ENCODE assay signal across 8 mouse cellular contexts in genomic region chr2:118895990-118896913, GRCm38 (mm10). TPM values are rescaled to one million over a fixed set of nuclear protein-coding genes. Genes with fewer than 3 reads are reported as not detected.
DNase-seq lines count a peak whose midpoint lies in the region; ATAC-seq and TF ChIP-seq lines count a peak whose summit lies in the region.

No protein-coding gene starts in this region.

- peak overlapping the region; percentile 27 for H3K4me3 ChIP-seq in kidney, adult 2 months (ENCODE audit: insufficient read depth, low read depth, low read length)
- peak overlapping the region; percentile 42 for H3K4me3 ChIP-seq in embryonic fibroblast, embryonic 13.5 days (ENCODE audit: insufficient read depth, low read length)
- peak overlapping the region; percentile 34 for H3K4me3 ChIP-seq in hindbrain, embryonic 12.5 days
- peak overlapping the region; percentile 48 for H3K4me3 ChIP-seq in liver, embryonic 11.5 days (ENCODE audit: low read depth, low read length)

- H3K4me1 ChIP-seq in kidney, adult 2 months (ENCODE audit: control insufficient read depth, insufficient read depth, low read length), result no peaks in the 10 kb centered on the region
- H3K4me1 ChIP-seq in embryonic fibroblast, embryonic 13.5 days (ENCODE audit: control insufficient read depth, insufficient read depth, low read length), result no peaks in the 10 kb centered on the region
- peaks cover 35% of the 10 kb centered on the region for H3K4me1 ChIP-seq in hindbrain, embryonic 12.5 days
- H3K4me1 ChIP-seq in liver, embryonic 11.5 days (replicated peaks; ENCODE audit: control insufficient read depth, insufficient read depth, low read length), result peaks cover 30% of the 10 kb centered on the region

- ATAC-seq in hindbrain, embryonic 12.5 days (ENCODE audit: low FRiP score), result 0 out of 2 replicates have a peak, but pooled peaks have one; percentile 1
- no peak for ATAC-seq in liver, embryonic 11.5 days (replicated peaks; ENCODE audit: low FRiP score)
- peak; percentile 42 for ATAC-seq in monocyte, adult 5-6 weeks (replicated peaks; ENCODE audit: insufficient number of reproducible peaks, low FRiP score, low TSS enrichment, poor library complexity, severe bottlenecking)

- no peaks in the 10 kb centered on the region for H3K36me3 ChIP-seq in kidney, adult 2 months (ENCODE audit: control insufficient read depth, insufficient read depth, low read length)
- H3K36me3 ChIP-seq in hindbrain, embryonic 12.5 days, result no peaks in the 10 kb centered on the region
- H3K36me3 ChIP-seq in liver, embryonic 11.5 days (ENCODE audit: control insufficient read depth, insufficient read depth, low read length), result no peaks in the 10 kb centered on the region

- no peaks in the 10 kb centered on the region for H3K27me3 ChIP-seq in kidney, adult 2 months (replicated peaks; ENCODE audit: control insufficient read depth, insufficient read depth, low read length)
- H3K27me3 ChIP-seq in hindbrain, embryonic 12.5 days, result peaks cover 92% of the 10 kb centered on the region
- H3K27me3 ChIP-seq in liver, embryonic 11.5 days (replicated peaks; ENCODE audit: control insufficient read depth, insufficient read depth, low read length), result peaks cover 85% of the 10 kb centered on the region

- H3K4me2 ChIP-seq in hindbrain, embryonic 12.5 days (replicated peaks), result peak overlapping the region; percentile 71
- H3K4me2 ChIP-seq in liver, embryonic 11.5 days, result peak overlapping the region; percentile 77

- no peak for TF ChIP-seq CTCF in kidney, adult 2 months (conservative IDR thresholded peaks at IDR 0.05; ENCODE audit: insufficient read depth, insufficient read length, low read depth, low read length)
- TF ChIP-seq CTCF in embryonic fibroblast, embryonic 13.5 days (IDR thresholded peaks at IDR 0.05; ENCODE audit: borderline replicate concordance, insufficient read depth, low read length), result no peak

- TF ChIP-seq POLR2A in kidney, adult 2 months (IDR thresholded peaks at IDR 0.05; ENCODE audit: low read depth, low read length), result no peak
- TF ChIP-seq POLR2A in embryonic fibroblast, embryonic 13.5 days (IDR thresholded peaks at IDR 0.05; ENCODE audit: low read depth, low read length), result no peak

- DNase-seq in kidney, adult 2 months, result peak; percentile 53
- DNase-seq in kidney, adult 11 months, result no peak
- DNase-seq in adrenal gland, postnatal 25 days, result peak; percentile 64
- peak; percentile 55 for DNase-seq in liver, embryonic 11.5 days (ENCODE audit: low spot score)
- DNase-seq in yolk sac, embryonic 10.5 days (ENCODE audit: low spot score), result peak; percentile 89

- H3K9ac ChIP-seq in hindbrain, embryonic 12.5 days, result peak overlapping the region; percentile 44
- H3K9ac ChIP-seq in liver, embryonic 11.5 days (ENCODE audit: low read depth, low read length), result peak overlapping the region; percentile 27; the same call in 1 of the 2 replicates

- WGBS in kidney, adult 2 months, result 4% methylated on average over 38 of the region's 38 CpGs
- WGBS in hindbrain, embryonic 12.5 days, result under 1% methylated on average over 37 of the region's 38 CpGs
- 3% methylated on average over 38 of the region's 38 CpGs for WGBS in liver, embryonic 11.5 days

- no peaks in the 10 kb centered on the region for H3K9me3 ChIP-seq in hindbrain, embryonic 12.5 days (replicated peaks)
- no peaks in the 10 kb centered on the region for H3K9me3 ChIP-seq in liver, embryonic 11.5 days (ENCODE audit: control insufficient read depth, low read length)

- H3K27ac ChIP-seq in kidney, adult 2 months (ENCODE audit: insufficient read depth, low read depth, low read length), result no peak overlapping the region
- no peak overlapping the region for H3K27ac ChIP-seq in embryonic fibroblast, embryonic 13.5 days (ENCODE audit: insufficient read depth, low read length)
- no peak overlapping the region for H3K27ac ChIP-seq in hindbrain, embryonic 12.5 days
- no peak overlapping the region for H3K27ac ChIP-seq in liver, embryonic 11.5 days (ENCODE audit: low read depth, low read length)

RNA-seq across cellular contexts. Expression of gene Bahd1, which starts 3.9 kb away (rescaled TPM):
- 17.5 and 19.9 TPM in 2 replicates for polyA plus RNA-seq in kidney, adult 2 months (2012; rRNA removed)
- total RNA-seq in adrenal gland, postnatal 25 days (2021), result 42.6 and 54.4 TPM in 2 replicates
- polyA plus RNA-seq in embryonic fibroblast, embryonic 13.5 days (2011; ENCODE audit: insufficient read length, low read depth, missing spikeins), result 12.9 and 15.3 TPM in 2 replicates
- 6.7 and 6.8 TPM in 2 replicates for polyA plus RNA-seq in hindbrain, embryonic 12.5 days (2016; fragmentation: Nextera tagmentation; extraction: Ambion mirVana)
- 1.7 and 1.9 TPM in 2 replicates for polyA plus RNA-seq in liver, embryonic 11.5 days (2014; fragmentation: Nextera tagmentation; extraction: Ambion mirVana)
- 5.6 to 11.9 TPM (median 9.6 TPM) in 3 replicates for total RNA-seq in monocyte, adult 5-6 weeks (2017)

RNA-seq across cellular contexts. Expression of gene Chst14, which starts 30.0 kb away (rescaled TPM):
- polyA plus RNA-seq in kidney, adult 2 months (2012; rRNA removed), result 7.4 and 8.0 TPM in 2 replicates
- total RNA-seq in adrenal gland, postnatal 25 days (2021), result 12.6 and 19.1 TPM in 2 replicates
- 44.8 and 46.0 TPM in 2 replicates for polyA plus RNA-seq in embryonic fibroblast, embryonic 13.5 days (2011; ENCODE audit: insufficient read length, low read depth, missing spikeins)
- 26.9 and 29.6 TPM in 2 replicates for polyA plus RNA-seq in hindbrain, embryonic 12.5 days (2016; fragmentation: Nextera tagmentation; extraction: Ambion mirVana)
- 15.4 and 16.4 TPM in 2 replicates for polyA plus RNA-seq in liver, embryonic 11.5 days (2014; fragmentation: Nextera tagmentation; extraction: Ambion mirVana)
- total RNA-seq in monocyte, adult 5-6 weeks (2017), result 2.7 to 4.7 TPM in 2 of 3 replicates, not detected in the other

RNA-seq across cellular contexts. Expression of gene Ivd, which starts 34.5 kb away (rescaled TPM):
- 215 and 219 TPM in 2 replicates for polyA plus RNA-seq in kidney, adult 2 months (2012; rRNA removed)
- total RNA-seq in adrenal gland, postnatal 25 days (2021), result 342 and 470 TPM in 2 replicates
- 41.4 and 42.2 TPM in 2 replicates for polyA plus RNA-seq in embryonic fibroblast, embryonic 13.5 days (2011; ENCODE audit: insufficient read length, low read depth, missing spikeins)
- 53.8 and 56.8 TPM in 2 replicates for polyA plus RNA-seq in hindbrain, embryonic 12.5 days (2016; fragmentation: Nextera tagmentation; extraction: Ambion mirVana)
- 41.3 and 48.6 TPM in 2 replicates for polyA plus RNA-seq in liver, embryonic 11.5 days (2014; fragmentation: Nextera tagmentation; extraction: Ambion mirVana)
- total RNA-seq in monocyte, adult 5-6 weeks (2017), result 9.5 to 16.2 TPM (median 13.5 TPM) in 3 replicates
